ENCODE assay signal across 8 mouse cellular contexts in the genomic region with DNA sequence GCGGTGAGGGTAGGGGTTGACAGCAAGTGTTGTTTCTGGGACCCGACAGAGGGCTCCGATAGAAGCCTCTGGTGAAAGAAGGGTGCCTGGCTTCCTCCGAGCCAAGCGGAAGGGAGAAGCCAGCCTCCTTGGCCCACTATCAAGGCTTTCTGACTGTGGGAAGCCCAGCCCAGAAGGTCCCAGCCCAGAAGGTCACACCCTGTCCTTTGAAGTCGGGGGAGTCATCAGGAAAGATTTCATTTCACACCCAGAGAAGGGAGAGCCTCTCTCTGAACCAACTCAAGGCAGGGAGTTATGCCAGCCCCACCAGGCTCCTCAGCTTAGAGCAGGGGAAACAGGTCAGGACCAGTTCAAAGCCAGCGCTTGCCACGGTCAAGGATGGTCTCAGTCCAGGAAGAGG.
A peak's percentile ranks its signal among the peaks of the same experiment; 100 is the strongest.
DNase-seq lines count a peak whose midpoint lies in the region; ATAC-seq and TF ChIP-seq lines count a peak whose summit lies in the region.

No protein-coding gene starts in this region.

- H3K4me1 ChIP-seq in embryonic facial prominence, embryonic 15.5 days: peaks cover 15% of the 10 kb centered on the region
- 0 out of 2 replicates have a peak, but pooled peaks cover 3% of the 10 kb centered on the region for H3K4me1 ChIP-seq in stomach, embryonic 15.5 days

- H3K9me3 ChIP-seq in embryonic facial prominence, embryonic 15.5 days (replicated peaks): no peaks in the 10 kb centered on the region
- no peaks in the 10 kb centered on the region for H3K9me3 ChIP-seq in stomach, embryonic 15.5 days

- H3K4me3 ChIP-seq in left cerebral cortex, adult 2 months: no peak overlapping the region
- H3K4me3 ChIP-seq in embryonic facial prominence, embryonic 15.5 days (replicated peaks): no peak overlapping the region
- no peak overlapping the region for H3K4me3 ChIP-seq in stomach, embryonic 15.5 days (replicated peaks)

- no peak overlapping the region for H3K9ac ChIP-seq in embryonic facial prominence, embryonic 15.5 days
- H3K9ac ChIP-seq in stomach, embryonic 15.5 days: no peak overlapping the region

- H3K27ac ChIP-seq in left cerebral cortex, adult 2 months: peak overlapping the region; percentile 71
- H3K27ac ChIP-seq in embryonic facial prominence, embryonic 15.5 days (replicated peaks): 0 out of 2 replicates have a peak overlapping the region, but pooled peaks have one; percentile 53
- peak overlapping the region; percentile 44; the same call in 1 of the 2 replicates for H3K27ac ChIP-seq in stomach, embryonic 15.5 days

- TF ChIP-seq CTCF in left cerebral cortex, adult 2 months (IDR thresholded peaks at IDR 0.05): no peak

- no peak overlapping the region for H3K4me2 ChIP-seq in embryonic facial prominence, embryonic 15.5 days (replicated peaks)
- no peak overlapping the region for H3K4me2 ChIP-seq in stomach, embryonic 15.5 days

- no peaks in the 10 kb centered on the region for H3K36me3 ChIP-seq in embryonic facial prominence, embryonic 15.5 days
- H3K36me3 ChIP-seq in stomach, embryonic 15.5 days: no peaks in the 10 kb centered on the region

- WGBS in embryonic facial prominence, embryonic 15.5 days: 70% methylated on average over 8 of the region's 8 CpGs
- WGBS in stomach, embryonic 15.5 days: 65% methylated on average over 8 of the region's 8 CpGs

- H3K27me3 ChIP-seq in embryonic facial prominence, embryonic 15.5 days: no peaks in the 10 kb centered on the region
- no peaks in the 10 kb centered on the region for H3K27me3 ChIP-seq in stomach, embryonic 15.5 days (replicated peaks)

- no peak for DNase-seq in left cerebral cortex, adult 2 months (ENCODE audit: extremely low spot score in 1 of 2, low spot score in 2 of 2)
- DNase-seq in left cerebral cortex, adult 18-20 months (ENCODE audit: low spot score in 2 of 2): no peak
- DNase-seq in kidney, adult 8-10 months: peak; percentile 42 to 56
- no peak for DNase-seq in layer of hippocampus, adult 9-10 months (ENCODE audit: low spot score)
- no peak for DNase-seq in yolk sac, embryonic 10.5 days (ENCODE audit: low spot score)
- DNase-seq in thymus, postnatal 36 days: no peak

- peak; percentile 40; the same call in 1 of the 2 replicates for ATAC-seq in embryonic facial prominence, embryonic 15.5 days (ENCODE audit: insufficient number of reproducible peaks, low FRiP score, low TSS enrichment, low read depth)
- ATAC-seq in stomach, embryonic 15.5 days (ENCODE audit: insufficient read depth, low FRiP score, low read depth): no peak

- intact Hi-C loops in left cerebral cortex, adult 2 months (cut with DNase I): no loop called here

Comparison
In these comparisons a context has a peak if more than half of its experiments do, and no peak if none do; other contexts are left out.
1. DNase-seq: peak in kidney, adult 8-10 months (2 of 2); none in left cerebral cortex, adult 2 months (0 of 2), left cerebral cortex, adult 18-20 months (0 of 2), layer of hippocampus, adult 9-10 months (single experiment), yolk sac, embryonic 10.5 days (single experiment) and thymus, postnatal 36 days (0 of 2).
2. Peak in every context shown above with its lines, with median percentiles within 50 percentile points of each other: H3K27ac ChIP-seq.